Mouse (Mus musculus) testis, adult 2 months (tissue): ENCODE results near the gene Abraxas2. TPM values are rescaled to one million over a fixed set of nuclear protein-coding genes. Genes with fewer than 3 reads are reported as not detected.
A peak's percentile ranks its signal among the peaks of the same experiment; 100 is the strongest.

Experiments
- H3K27ac ChIP-seq: fragments of 200-500 bp; 2 replicates; pipeline ENCODE4 v1.5.1; 2012; ENCODE audit warnings: low read depth, low read length; ENCODE audit not compliant: control insufficient read depth, insufficient read depth
- H3K27me3 ChIP-seq: fragments of 200-500 bp; 2 replicates; pipeline ENCODE4 v1.6.1; 2012; ENCODE audit warnings: mild to moderate bottlenecking, low read length, moderate library complexity; ENCODE audit not compliant: control insufficient read depth, insufficient read depth
- H3K36me3 ChIP-seq: fragments of 200-500 bp; 2 replicates; pipeline ENCODE4 v1.6.1; 2012; ENCODE audit warnings: mild to moderate bottlenecking, low read length; ENCODE audit not compliant: control insufficient read depth, insufficient read depth
- H3K4me1 ChIP-seq: fragments of 200-500 bp; 2 replicates; pipeline ENCODE4 v1.6.1; 2012; ENCODE audit warnings: low read length; ENCODE audit not compliant: control insufficient read depth, insufficient read depth
- H3K4me3 ChIP-seq: fragments of 200-500 bp; 2 replicates; pipeline ENCODE4 v1.5.1; 2012; ENCODE audit warnings: low read depth, mild to moderate bottlenecking, low read length, moderate library complexity, mixed read lengths; ENCODE audit not compliant: control insufficient read depth
- CTCF ChIP-seq: fragments of 200-500 bp; IDR thresholded peaks from 2 replicates; pipeline ENCODE4 v1.5.1; 2012; ENCODE audit warnings: low read depth, mild to moderate bottlenecking, inconsistent platforms, low read length, moderate library complexity; ENCODE audit not compliant: control insufficient read depth, insufficient read depth, insufficient replicate concordance
- POLR2A ChIP-seq: fragments of 200-500 bp; IDR thresholded peaks from 2 replicates; pipeline ENCODE4 v1.6.1; 2012; ENCODE audit warnings: low read depth, mild to moderate bottlenecking, inconsistent platforms, low read length, moderate library complexity; ENCODE audit not compliant: control insufficient read depth
- polyA plus RNA-seq: library from polyadenylated mRNA; depleted of rRNA; stranded (reverse); fragments of >200 nt; gene quantifications from 2 replicates; pipeline ENCODE4 v1.2.3, GENCODE M21; 2012

The Abraxas2 gene
- polyA plus RNA-seq, 1 experiment = 19.3 TPM

- H3K27ac ChIP-seq = no peak overlapping the region
- no peak for TF ChIP-seq POLR2A
- TF ChIP-seq CTCF = no peak
- no peaks in the 10 kb centered on the region for H3K36me3 ChIP-seq
- H3K4me1 ChIP-seq = no peaks in the 10 kb centered on the region
- H3K27me3 ChIP-seq = no peaks in the 10 kb centered on the region
- no peak overlapping the region for H3K4me3 ChIP-seq
Measured at GRCm38 (mm10) chr7:132824346-132825022, 34.5 kb upstream of the Abraxas2 start.

- Histone ChIP-seq H3K4me3 (no peak overlapping the region), H3K27ac (no peak overlapping the region), H3K27me3 (no peaks in the 10 kb centered on the region), H3K4me1 (no peaks in the 10 kb centered on the region), H3K36me3 (no peaks in the 10 kb centered on the region; the same call in 1 of the 2 replicates)
- TF ChIP-seq POLR2A (no peak), CTCF (no peak)
Measured at GRCm38 (mm10) chr7:132830955-132831354, 28.1 kb upstream of the Abraxas2 start.

- TF ChIP-seq POLR2A = no peak
- TF ChIP-seq CTCF = no peak
- no peaks in the 10 kb centered on the region for H3K27me3 ChIP-seq
- H3K36me3 ChIP-seq = peaks cover 2% of the 10 kb centered on the region; the same call in 1 of the 2 replicates
- no peak overlapping the region for H3K4me3 ChIP-seq
- no peak overlapping the region for H3K27ac ChIP-seq
- no peaks in the 10 kb centered on the region for H3K4me1 ChIP-seq
Measured at GRCm38 (mm10) chr7:132841287-132841686, 17.7 kb upstream of the Abraxas2 start.

- Histone ChIP-seq H3K27ac (no peak overlapping the region), H3K36me3 (peaks cover 2% of the 10 kb centered on the region; the same call in 1 of the 2 replicates), H3K27me3 (no peaks in the 10 kb centered on the region), H3K4me1 (no peaks in the 10 kb centered on the region), H3K4me3 (no peak overlapping the region)
- no peak for TF ChIP-seq POLR2A
- no peak for TF ChIP-seq CTCF
Measured at GRCm38 (mm10) chr7:132842455-132842854, 16.6 kb upstream of the Abraxas2 start.

- no peak overlapping the region for H3K27ac ChIP-seq
- H3K27me3 ChIP-seq = no peaks in the 10 kb centered on the region
- no peak overlapping the region for H3K4me3 ChIP-seq
- no peaks in the 10 kb centered on the region for H3K4me1 ChIP-seq
- no peak for TF ChIP-seq POLR2A
- TF ChIP-seq CTCF = no peak
- H3K36me3 ChIP-seq = no peaks in the 10 kb centered on the region; the same call in 1 of the 2 replicates
Measured at GRCm38 (mm10) chr7:132843152-132843551, 15.9 kb upstream of the Abraxas2 start.

- TF ChIP-seq CTCF (no peak), POLR2A (peak; percentile 80)
- H3K27me3 ChIP-seq = no peaks in the 10 kb centered on the region
- peak within 1 kb of the TSS; percentile 100 for H3K4me3 ChIP-seq
- H3K36me3 ChIP-seq = peaks cover 1% of the 10 kb centered on the region; the same call in 1 of the 2 replicates
- H3K27ac ChIP-seq = peak within 1 kb of the TSS; percentile 97
- H3K4me1 ChIP-seq = peaks cover 2% of the 10 kb centered on the region
Measured at GRCm38 (mm10) chr7:132852173-132852844, 6.7 kb upstream of the Abraxas2 start, which contains the start of gene Eef1akmt2. TSS of gene Eef1akmt2 (minus strand) at chr7:132852673.

GRCm38 (mm10) chr7:132853361-132853760 lies 5.7 kb upstream of the Abraxas2 start:
- Histone ChIP-seq H3K36me3 (peaks cover 1% of the 10 kb centered on the region; the same call in 1 of the 2 replicates), H3K4me3 (no peak overlapping the region), H3K27ac (no peak overlapping the region), H3K4me1 (peaks cover 2% of the 10 kb centered on the region), H3K27me3 (no peaks in the 10 kb centered on the region)
- TF ChIP-seq POLR2A (no peak), CTCF (no peak)
